Mouse (Mus musculus) myocyte (in vitro differentiated cells): Measurements from ENCODE around the gene Mreg.

Experiments used
- E2F4 ChIP-seq: IDR thresholded peaks from one replicate; pipeline ENCODE4 v1.6.1; 2011; ENCODE audit warnings: mild to moderate bottlenecking, control low read depth, moderate library complexity; ENCODE audit not compliant: insufficient read depth
- MYOG ChIP-seq, 3 experiments: IDR thresholded peaks; one replicate each; pipeline ENCODE4 v1.6.1; 2011; ENCODE audit warnings: control low read depth in 2 of 3, low read depth in 2 of 3, mild to moderate bottlenecking in 2 of 3; ENCODE audit not compliant: insufficient read length in 2 of 3, control insufficient read depth in 1 of 3, insufficient read depth in 1 of 3
- POLR2A ChIP-seq: IDR thresholded peaks from one replicate; pipeline ENCODE4 v1.6.1; 2011; ENCODE audit warnings: low read depth, mild to moderate bottlenecking, control low read depth, moderate library complexity; ENCODE audit not compliant: insufficient read length
- POLR2AphosphoS2 ChIP-seq: IDR thresholded peaks from one replicate; pipeline ENCODE4 v1.6.1; 2011; ENCODE audit warnings: low read depth, control low read depth; ENCODE audit not compliant: insufficient read length
- REST ChIP-seq: IDR thresholded peaks from one replicate; pipeline ENCODE4 v1.6.1; 2011; ENCODE audit warnings: mild to moderate bottlenecking, control low read depth, moderate library complexity; ENCODE audit not compliant: insufficient read depth, insufficient read length
- TCF12 ChIP-seq: IDR thresholded peaks from one replicate; pipeline ENCODE4 v1.6.1; 2011; ENCODE audit warnings: mild to moderate bottlenecking, control low read depth; ENCODE audit not compliant: poor library complexity, insufficient read depth, severe bottlenecking
- USF1 ChIP-seq: IDR thresholded peaks from one replicate; pipeline ENCODE4 v1.6.1; 2011; ENCODE audit warnings: low read depth, mild to moderate bottlenecking, control low read depth, moderate library complexity

DNA sequence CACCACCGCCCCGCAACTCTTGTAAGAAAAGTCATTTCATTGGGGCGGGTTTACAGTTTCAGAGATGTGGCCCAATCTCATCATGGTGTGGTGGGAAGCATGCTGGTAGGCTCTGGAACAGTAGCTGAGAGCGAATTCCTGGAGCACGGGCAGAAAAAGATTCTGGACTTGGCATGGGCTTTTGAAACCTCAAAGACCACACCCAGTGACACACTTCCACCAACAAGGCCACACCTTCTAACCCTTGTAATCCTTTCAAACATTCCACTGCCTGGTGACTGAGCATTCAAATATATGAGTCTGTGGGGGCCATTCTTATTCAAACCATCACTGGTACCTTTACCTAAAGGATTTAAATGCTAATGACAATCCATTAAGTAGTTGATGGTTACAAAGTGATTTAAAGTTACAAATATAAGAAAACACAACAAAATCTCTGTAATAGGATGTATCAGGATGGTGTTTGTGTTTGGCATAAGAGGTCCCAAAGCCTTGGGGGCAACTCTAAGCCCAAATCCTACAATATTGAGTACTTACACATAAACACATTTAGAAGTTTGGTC lies 30.6 kb upstream of the Mreg start:
- TF ChIP-seq POLR2AphosphoS2 (no peak), POLR2A (no peak), USF1 (no peak), TCF12 (no peak), E2F4 (no peak), REST (no peak), MYOG (IDR thresholded peaks at IDR 0.05; ENCODE audit: control insufficient read depth in 1 of 3, insufficient read depth in 1 of 3, insufficient read length in 2 of 3, low read depth in 2 of 3) (no peak)
